Mouse (Mus musculus): ENCODE measurements at regions not wholly inside any gene's neighbourhood (a gene's known extent, or its start where the extent isn't known, plus 50 kb on each side); places are given as distances from the start of the nearest gene placed in this dataset. TPM values are rescaled to one million over a fixed set of nuclear protein-coding genes. Genes with fewer than 3 reads are reported as not detected.
"Not testable (repeated sequence)": the region's sequence is repeated elsewhere in the genome, so short reads cannot be mapped to it uniquely, and the experiment has no call there.

DNA sequence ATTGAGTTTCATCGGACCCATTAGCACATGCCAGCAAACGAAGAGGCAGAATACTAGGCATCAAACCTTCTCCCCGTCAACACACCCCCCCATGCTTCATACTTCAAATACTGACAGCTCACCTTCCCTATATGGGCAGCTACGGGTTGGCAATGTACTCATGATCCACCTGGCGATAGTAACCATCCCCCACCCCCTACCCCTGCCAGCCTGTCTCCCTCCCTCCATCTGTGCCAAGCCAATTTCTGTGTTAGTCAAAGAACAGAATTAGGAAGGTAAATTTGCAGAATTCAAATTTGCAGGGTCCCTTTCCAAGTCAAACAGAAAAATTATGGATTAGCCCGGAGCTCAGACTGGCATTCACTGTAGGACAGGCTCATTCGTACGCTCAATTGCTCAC, 75.3 kb upstream of the Med13l start:
- Histone ChIP-seq H3K9ac (no peak overlapping the region), H3K4me3 (no peak overlapping the region), H3K9me3 (no peaks in the 10 kb centered on the region), H3K27me3 (no peaks in the 10 kb centered on the region), H3K4me2 (no peak overlapping the region), H3K27ac (no peak overlapping the region), H3K4me1 (peaks cover 16% of the 10 kb centered on the region), H3K36me3 (no peaks in the 10 kb centered on the region)
- 87% methylated on average over 8 of the region's 8 CpGs for WGBS
- no peak for ATAC-seq (ENCODE audit: insufficient number of reproducible peaks, insufficient read depth, low FRiP score, low TSS enrichment, low read depth)

DNA sequence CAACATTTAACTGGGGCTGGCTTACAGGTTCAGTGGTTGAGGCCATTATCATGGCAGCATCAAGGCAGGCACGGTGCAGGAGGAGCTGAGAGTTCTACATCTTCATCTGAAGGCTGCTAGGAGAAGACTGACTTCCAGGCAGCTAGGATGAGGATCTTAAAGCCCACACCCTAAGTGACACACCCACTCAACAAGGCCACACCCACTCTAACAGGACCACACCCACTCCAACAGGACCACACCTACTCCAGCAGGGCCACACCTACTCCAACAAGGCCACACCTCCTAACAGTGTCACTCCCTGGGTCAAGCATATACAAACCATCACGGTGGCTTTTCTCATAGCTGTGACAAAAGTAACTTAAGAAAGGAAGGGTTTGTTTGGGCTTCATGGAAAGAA, 68.0 kb upstream of the Med13l start:
- peaks cover 11% of the 10 kb centered on the region for H3K4me1 ChIP-seq
- H3K4me3 ChIP-seq; H3K9ac ChIP-seq; H3K36me3 ChIP-seq; ATAC-seq (ENCODE audit: insufficient number of reproducible peaks, insufficient read depth, low FRiP score, low TSS enrichment, low read depth); H3K27me3 ChIP-seq; H3K9me3 ChIP-seq; H3K27ac ChIP-seq; H3K4me2 ChIP-seq: not testable (repeated sequence)
- WGBS, result 87% methylated on average over 2 of the region's 2 CpGs

DNA sequence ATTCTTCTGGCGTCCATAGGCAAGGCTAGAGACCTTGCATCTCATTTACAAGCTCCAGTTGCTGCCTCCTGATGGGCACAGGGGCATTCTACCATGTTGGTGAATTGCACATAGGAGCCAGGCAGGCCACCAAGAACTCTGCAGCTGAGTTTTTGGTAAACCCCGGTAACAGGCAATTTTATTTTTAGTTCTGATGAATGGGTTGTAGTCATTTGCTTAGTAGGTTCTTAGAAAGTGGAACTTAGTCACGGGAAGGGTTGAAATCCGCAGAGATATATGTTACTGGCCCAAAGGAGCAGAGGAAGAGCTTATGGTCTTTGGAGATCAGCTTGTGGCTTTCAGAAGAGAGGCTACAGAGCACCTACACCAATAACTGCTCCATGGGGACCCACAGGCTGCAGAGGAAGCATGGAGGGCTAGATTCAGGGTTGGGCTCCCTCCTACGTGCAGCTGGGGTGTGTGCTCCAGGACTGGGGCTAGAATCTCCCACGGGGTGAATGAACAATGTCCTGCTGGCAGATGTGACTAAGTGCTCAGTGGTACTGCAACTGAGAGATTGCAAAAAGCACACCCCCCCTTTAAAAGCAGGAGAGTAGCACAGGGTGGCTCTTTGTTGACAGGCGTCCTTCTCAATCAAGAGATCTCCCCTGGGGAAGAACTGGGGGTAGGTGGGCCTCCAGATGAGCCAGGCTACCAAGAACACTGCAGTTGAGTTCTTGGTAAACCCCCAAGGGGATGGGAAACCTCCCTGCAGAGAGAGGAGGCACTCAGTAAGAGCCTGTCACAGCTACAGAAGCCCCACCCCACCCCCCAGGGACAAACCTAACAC, 65.6 kb upstream of the Med13l start:
- H3K27ac ChIP-seq, result no peak overlapping the region
- no peak overlapping the region for H3K9ac ChIP-seq
- no peaks in the 10 kb centered on the region for H3K9me3 ChIP-seq
- no peaks in the 10 kb centered on the region for H3K36me3 ChIP-seq
- H3K4me2 ChIP-seq, result no peak overlapping the region
- H3K4me3 ChIP-seq, result no peak overlapping the region
- 63% methylated on average over 7 of the region's 7 CpGs for WGBS
- H3K4me1 ChIP-seq, result peaks cover 11% of the 10 kb centered on the region
- no peaks in the 10 kb centered on the region for H3K27me3 ChIP-seq
- no peak for ATAC-seq (ENCODE audit: insufficient number of reproducible peaks, insufficient read depth, low FRiP score, low TSS enrichment, low read depth)

DNA sequence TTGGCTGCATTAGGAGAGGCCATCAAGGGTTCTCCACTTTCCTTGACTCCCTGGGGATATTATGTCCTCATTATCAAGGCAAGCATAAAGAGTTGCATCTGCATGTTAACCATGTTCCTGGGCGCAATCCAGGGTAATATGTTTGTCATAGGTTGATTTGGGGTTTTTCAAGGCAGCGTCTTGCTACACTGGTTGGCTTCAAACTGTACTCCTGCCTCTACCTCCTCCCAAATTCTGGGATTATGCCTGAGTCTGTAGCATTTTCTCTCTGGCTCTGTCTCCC, 65.1 kb upstream of the Med13l start:
- H3K36me3 ChIP-seq, result no peaks in the 10 kb centered on the region
- H3K9me3 ChIP-seq, result no peaks in the 10 kb centered on the region
- WGBS, result 52% methylated on average over 2 of the region's 2 CpGs
- H3K4me1 ChIP-seq, result peaks cover 11% of the 10 kb centered on the region
- ATAC-seq (ENCODE audit: insufficient number of reproducible peaks, insufficient read depth, low FRiP score, low TSS enrichment, low read depth), result no peak
- no peak overlapping the region for H3K4me2 ChIP-seq
- H3K9ac ChIP-seq, result no peak overlapping the region
- H3K4me3 ChIP-seq, result no peak overlapping the region
- no peaks in the 10 kb centered on the region for H3K27me3 ChIP-seq
- no peak overlapping the region for H3K27ac ChIP-seq

DNA sequence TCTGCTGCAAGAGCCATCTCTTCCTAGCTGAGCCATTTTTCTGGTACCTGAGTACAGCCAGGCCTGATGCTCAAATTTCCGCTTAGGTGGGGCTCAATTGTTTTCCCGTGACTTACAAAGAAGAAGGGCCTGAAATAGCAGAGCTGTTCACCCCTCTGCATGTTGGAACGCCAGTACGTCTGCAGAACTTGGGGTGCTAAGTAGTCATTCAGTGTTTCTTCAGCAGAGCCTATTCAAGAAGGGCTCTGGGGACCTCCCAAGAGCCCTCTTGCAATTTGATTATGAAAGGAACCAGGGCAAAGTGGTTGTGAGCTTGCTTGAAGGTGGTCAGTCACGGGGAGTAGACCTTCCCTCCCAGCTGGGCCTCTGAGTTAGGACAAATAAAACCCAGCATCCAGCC, 58.9 kb upstream of the Med13l start:
- no peak overlapping the region for H3K9ac ChIP-seq
- no peak overlapping the region for H3K4me3 ChIP-seq
- no peaks in the 10 kb centered on the region for H3K9me3 ChIP-seq
- H3K27me3 ChIP-seq, result no peaks in the 10 kb centered on the region
- WGBS, result 78% methylated on average over 5 of the region's 5 CpGs
- peaks cover 7% of the 10 kb centered on the region; the same call in 1 of the 2 replicates for H3K4me1 ChIP-seq
- no peak overlapping the region for H3K4me2 ChIP-seq
- H3K27ac ChIP-seq, result no peak overlapping the region
- ATAC-seq (ENCODE audit: insufficient number of reproducible peaks, insufficient read depth, low FRiP score, low TSS enrichment, low read depth), result no peak
- H3K36me3 ChIP-seq, result no peaks in the 10 kb centered on the region

DNA sequence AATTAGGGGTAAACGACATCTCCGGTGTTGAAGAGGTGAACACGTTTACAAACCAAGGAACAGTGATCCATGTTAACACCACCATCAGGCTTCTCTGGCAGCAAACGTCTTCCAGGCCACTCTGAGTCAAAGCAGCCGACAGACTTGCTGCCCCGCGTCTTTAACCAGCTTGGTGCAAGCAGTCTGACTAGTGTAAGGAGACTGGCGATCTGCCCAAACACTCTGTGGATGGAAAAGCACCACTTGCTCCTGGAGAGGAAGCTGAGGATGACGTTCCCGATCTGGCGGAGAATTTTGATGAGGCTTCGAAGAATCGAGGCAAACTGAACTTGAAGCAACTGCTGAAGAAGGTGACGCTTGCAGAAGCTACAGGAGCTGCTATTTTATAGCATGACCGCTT, 57.5 kb upstream of the Med13l start:
- Histone ChIP-seq H3K9me3 (no peaks in the 10 kb centered on the region), H3K9ac (no peak overlapping the region), H3K27ac (no peak overlapping the region), H3K27me3 (no peaks in the 10 kb centered on the region), H3K4me2 (no peak overlapping the region), H3K36me3 (no peaks in the 10 kb centered on the region), H3K4me1 (peaks cover 7% of the 10 kb centered on the region; the same call in 1 of the 2 replicates), H3K4me3 (no peak overlapping the region)
- WGBS, result 63% methylated on average over 15 of the region's 15 CpGs
- no peak for ATAC-seq (ENCODE audit: insufficient number of reproducible peaks, insufficient read depth, low FRiP score, low TSS enrichment, low read depth)

DNA sequence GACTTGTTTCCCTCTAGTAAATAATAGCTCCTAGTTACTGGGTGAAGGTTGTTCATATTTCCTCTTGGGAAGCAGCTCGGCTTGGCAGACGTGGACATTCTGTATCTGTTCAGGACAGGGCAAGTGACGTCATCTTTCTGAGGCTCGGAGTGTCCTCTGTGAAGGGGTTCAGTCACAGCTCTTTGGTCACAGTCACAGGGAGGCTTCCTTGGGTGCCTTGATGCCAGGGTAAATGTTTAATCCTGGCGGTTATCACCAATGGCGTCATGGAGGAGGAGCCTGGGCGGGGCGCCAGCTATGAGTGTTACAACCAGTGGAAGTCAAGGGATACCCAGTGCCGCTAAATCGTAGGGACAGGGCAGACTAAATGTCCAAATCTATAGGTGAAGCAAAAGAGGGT, 56.3 kb upstream of the Med13l start:
- Histone ChIP-seq H3K4me2 (no peak overlapping the region), H3K9ac (no peak overlapping the region), H3K36me3 (no peaks in the 10 kb centered on the region), H3K27me3 (no peaks in the 10 kb centered on the region), H3K4me1 (peaks cover 7% of the 10 kb centered on the region; the same call in 1 of the 2 replicates), H3K4me3 (no peak overlapping the region), H3K27ac (no peak overlapping the region), H3K9me3 (no peaks in the 10 kb centered on the region)
- no peak for ATAC-seq (ENCODE audit: insufficient number of reproducible peaks, insufficient read depth, low FRiP score, low TSS enrichment, low read depth)
- WGBS, result 90% methylated on average over 10 of the region's 10 CpGs

DNA sequence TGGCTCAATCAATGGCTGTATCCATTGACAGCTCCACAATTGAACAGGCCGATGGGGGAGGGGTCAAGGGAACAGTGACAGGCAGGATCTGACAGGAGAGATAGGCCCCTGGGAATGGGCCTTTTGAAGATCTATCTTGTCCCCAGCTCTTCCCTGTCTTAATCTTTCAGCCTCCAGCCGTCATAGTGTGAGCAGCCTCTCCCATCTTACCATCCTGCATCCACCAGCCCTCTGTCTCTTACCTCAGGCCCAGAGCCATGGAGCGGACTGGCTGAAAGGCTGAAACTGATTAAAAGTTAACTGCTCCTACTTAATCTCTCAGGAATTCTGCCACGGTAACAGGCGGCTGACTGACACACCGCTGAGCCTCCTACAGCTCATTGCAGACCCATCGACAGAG, 55.6 kb upstream of the Med13l start:
- no peak overlapping the region for H3K4me2 ChIP-seq
- no peaks in the 10 kb centered on the region for H3K36me3 ChIP-seq
- no peaks in the 10 kb centered on the region for H3K27me3 ChIP-seq
- peaks cover 7% of the 10 kb centered on the region; the same call in 1 of the 2 replicates for H3K4me1 ChIP-seq
- H3K9me3 ChIP-seq, result no peaks in the 10 kb centered on the region
- WGBS, result 12% methylated on average over 7 of the region's 7 CpGs
- no peak overlapping the region for H3K4me3 ChIP-seq
- H3K27ac ChIP-seq, result no peak overlapping the region
- H3K9ac ChIP-seq, result no peak overlapping the region
- ATAC-seq (ENCODE audit: insufficient number of reproducible peaks, insufficient read depth, low FRiP score, low TSS enrichment, low read depth), result no peak

DNA sequence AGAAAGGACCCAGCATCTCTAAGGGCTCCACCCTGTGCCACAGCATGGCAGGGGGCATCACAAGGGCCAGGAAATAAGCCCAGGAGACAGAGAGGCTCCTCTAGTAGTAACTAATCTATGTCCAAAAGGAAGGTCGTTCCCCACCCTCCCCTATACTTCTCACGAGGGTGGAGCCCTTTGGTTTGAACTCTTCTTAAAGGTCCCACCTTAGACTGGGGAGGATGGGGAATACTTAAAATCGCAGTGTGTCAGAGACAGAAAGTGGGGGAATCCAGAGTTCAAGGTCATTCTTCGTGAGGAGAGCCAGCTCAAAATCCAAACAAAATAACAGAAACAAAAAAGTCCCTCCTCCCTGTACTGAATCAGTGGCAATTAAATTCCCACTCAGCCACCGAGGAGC, 50.6 kb upstream of the Med13l start:
- Histone ChIP-seq H3K9ac (no peak overlapping the region), H3K27me3 (no peaks in the 10 kb centered on the region), H3K27ac (no peak overlapping the region), H3K4me1 (peaks cover 28% of the 10 kb centered on the region), H3K4me2 (no peak overlapping the region), H3K4me3 (no peak overlapping the region), H3K9me3 (no peaks in the 10 kb centered on the region), H3K36me3 (no peaks in the 10 kb centered on the region)
- ATAC-seq (ENCODE audit: insufficient number of reproducible peaks, insufficient read depth, low FRiP score, low TSS enrichment, low read depth), result no peak
- WGBS, result 53% methylated on average over 5 of the region's 5 CpGs

Small RNA genes in the stretch of these regions (microRNA-seq; reads per million reads assigned to microRNA genes)
- not detected for gene Gm26455

Measured in embryonic facial prominence, embryonic 13.5 days (tissue).